Mouse (Mus musculus) testis, adult 2 months (tissue): ENCODE measurements around the gene Slc24a4.

Source experiments
- CTCF ChIP-seq: fragments of 200-500 bp; IDR thresholded peaks from 2 replicates; pipeline ENCODE4 v1.5.1; 2012; ENCODE audit warnings: low read depth, mild to moderate bottlenecking, inconsistent platforms, low read length, moderate library complexity; ENCODE audit not compliant: control insufficient read depth, insufficient read depth, insufficient replicate concordance
- POLR2A ChIP-seq: fragments of 200-500 bp; IDR thresholded peaks from 2 replicates; pipeline ENCODE4 v1.6.1; 2012; ENCODE audit warnings: low read depth, mild to moderate bottlenecking, inconsistent platforms, low read length, moderate library complexity; ENCODE audit not compliant: control insufficient read depth

- TF ChIP-seq CTCF (no peak), POLR2A (no peak)
These were observed 170.7 kb downstream of the Slc24a4 start for GRCm38 (mm10) chr12:102299209-102299608.
